Mouse (Mus musculus) liver, embryonic 14.5 days (tissue): Measurements from ENCODE around the gene Taar2. TPM values are rescaled to one million over a fixed set of nuclear protein-coding genes. Genes with fewer than 3 reads are reported as not detected.

Source experiments
- ATAC-seq: fragments of 200-750 bp; cut with Nextera tagmentation; 2 replicates; pipeline ENCODE4 v1.8.0; 2017; ENCODE audit warnings: moderate number of reproducible peaks, mild to moderate bottlenecking, moderate library complexity; ENCODE audit not compliant: insufficient read depth
- DNase-seq, 3 experiments: peaks; one replicate each; pipeline ENCODE4 v3.0.0-alpha.2; 2012 to 2013; ENCODE audit warnings: low read depth in 3 of 3, low spot score in 3 of 3
- H3K27ac ChIP-seq: fragments of 300-500 bp; sonication (generic); 2 replicates; pipeline ENCODE4 v1.5.1; 2014; ENCODE audit warnings: moderate library complexity, mild to moderate bottlenecking, control low read depth, inconsistent platforms
- H3K27me3 ChIP-seq: fragments of 300-500 bp; sonication (generic); 2 replicates; pipeline ENCODE4 v1.6.1; 2014; ENCODE audit warnings: mild to moderate bottlenecking, low read length, moderate library complexity; ENCODE audit not compliant: control insufficient read depth, insufficient read depth
- H3K36me3 ChIP-seq: fragments of 300-500 bp; sonication (generic); replicated peaks from 2 replicates; pipeline ENCODE4 v1.6.1; 2014; ENCODE audit warnings: low read depth; ENCODE audit not compliant: control insufficient read depth, insufficient read depth
- H3K4me1 ChIP-seq, 2 experiments: fragments of 200-500 bp in 1 of 2; fragments of 300-500 bp in 1 of 2; sonication (generic) in 1 of 2; replicated peaks; 2 replicates each; pipeline ENCODE4 v1.6.1; 2012 to 2014; ENCODE audit warnings: antibody characterized with exemption in 1 of 2, inconsistent platforms in 1 of 2, low read length in 1 of 2; ENCODE audit not compliant: control insufficient read depth in 2 of 2, insufficient read depth in 2 of 2
- H3K4me2 ChIP-seq: fragments of 300-500 bp; sonication (generic); 2 replicates; pipeline ENCODE4 v1.6.1; 2014; ENCODE audit warnings: low read depth, mild to moderate bottlenecking, control low read depth, moderate library complexity
- H3K4me3 ChIP-seq, 2 experiments: fragments of 200-500 bp in 1 of 2; fragments of 300-500 bp in 1 of 2; sonication (generic) in 1 of 2; 2 replicates each; pipeline ENCODE4 v1.5.1; 2012 to 2014; ENCODE audit warnings: low read depth in 2 of 2, low read length in 2 of 2, mild to moderate bottlenecking in 2 of 2, control low read depth in 1 of 2, inconsistent platforms in 1 of 2, moderate library complexity in 1 of 2; ENCODE audit not compliant: insufficient read depth in 1 of 2
- H3K9ac ChIP-seq: fragments of 300-500 bp; sonication (generic); replicated peaks from 2 replicates; pipeline ENCODE4 v1.6.1; 2014; ENCODE audit warnings: mild to moderate bottlenecking, control low read depth, moderate library complexity
- H3K9me3 ChIP-seq: fragments of 300-500 bp; sonication (generic); 2 replicates; pipeline ENCODE4 v1.6.1; 2016; ENCODE audit warnings: low read length, mixed read lengths; ENCODE audit not compliant: control insufficient read depth
- CTCF ChIP-seq: IDR thresholded peaks from 2 replicates; pipeline ENCODE4 v1.5.1; 2016; ENCODE audit warnings: antibody characterized with exemption, low read depth, control low read depth
- EP300 ChIP-seq: IDR thresholded peaks from 2 replicates; pipeline ENCODE4 v1.6.1; 2016; ENCODE audit warnings: antibody characterized with exemption, low read depth
- WGBS: fragments of 180-500 bp; shearing (Covaris S2); extraction: QIAGEN DNeasy Blood & Tissue Kit; methylation state at CpG from one replicate; pipeline ENCODE4 v1.1.7; 2014; ENCODE audit not compliant: insufficient replicate concordance; 5-methylcytosine and 5-hydroxymethylcytosine counted together
- polyA plus RNA-seq, 2 experiments: library from polyadenylated mRNA; depleted of rRNA in 1 of 2; stranded (reverse) in 1 of 2; unstranded in 1 of 2; fragments of >200 nt; fragmentation: Nextera tagmentation in 1 of 2; extraction: Ambion mirVana in 1 of 2; gene quantifications; 2 replicates each; pipeline versions ENCODE4 v1.2.1 to v1.2.3; 2012 to 2014

Taar2 gene
- polyA plus RNA-seq, 2 experiments: not detected

- ATAC-seq (no peak), DNase-seq (no peak)
- TF ChIP-seq EP300 (no peak), CTCF (no peak)
- no peaks in the 10 kb centered on the region for H3K4me1 ChIP-seq
- WGBS: 61% methylated on average over 1 of the region's 1 CpGs
- H3K4me3 ChIP-seq: no peak overlapping the region
- no peaks in the 10 kb centered on the region for H3K27me3 ChIP-seq
- no peak overlapping the region for H3K27ac ChIP-seq
- H3K36me3 ChIP-seq: no peaks in the 10 kb centered on the region
- H3K9me3 ChIP-seq: no peaks in the 10 kb centered on the region
- no peak overlapping the region for H3K9ac ChIP-seq
- no peak overlapping the region for H3K4me2 ChIP-seq
Observed at GRCm38 (mm10) chr10:23905661-23906060, 32.7 kb upstream of the Taar2 start.

- Histone ChIP-seq H3K9ac (no peak within 1 kb of the TSS), H3K4me3 (no peak within 1 kb of the TSS), H3K36me3 (no peaks in the 10 kb centered on the region), H3K9me3 (no peaks in the 10 kb centered on the region), H3K27me3 (no peaks in the 10 kb centered on the region), H3K4me1 (no peaks in the 10 kb centered on the region), H3K4me2 (no peak within 1 kb of the TSS), H3K27ac (no peak within 1 kb of the TSS)
- 63% methylated on average over 4 of the region's 4 CpGs for WGBS
- TF ChIP-seq EP300: no peak
- no peak for TF ChIP-seq CTCF
- DNase-seq: no peak
- no peak for ATAC-seq
Observed at GRCm38 (mm10) chr10:23920056-23920455, 18.3 kb upstream of the Taar2 start, which contains the start of gene Taar1. Gene Taar1 (plus strand): TSS chr10:23920356.

- Histone ChIP-seq H3K4me2 (no peak overlapping the region), H3K9me3 (no peaks in the 10 kb centered on the region), H3K36me3 (no peaks in the 10 kb centered on the region), H3K4me3 (no peak overlapping the region), H3K4me1 (peaks cover 0 to 4% of the 10 kb centered on the region in 2 experiments; a peak in 1 of 4 replicates), H3K27ac (no peak overlapping the region), H3K27me3 (no peaks in the 10 kb centered on the region), H3K9ac (no peak overlapping the region)
- TF ChIP-seq EP300 (no peak), CTCF (no peak)
- peak; percentile 50; the same call in 1 of the 2 replicates for ATAC-seq
- peak; percentile 3 to 15 (median 9) for DNase-seq
- WGBS: 44% methylated on average over 3 of the region's 3 CpGs
Observed at GRCm38 (mm10) chr10:23922468-23922867, 15.9 kb upstream of the Taar2 start.

GRCm38 (mm10) chr10:23923941-23924340 is 14.4 kb upstream of the Taar2 start:
- Histone ChIP-seq H3K36me3 (no peaks in the 10 kb centered on the region), H3K9me3 (no peaks in the 10 kb centered on the region), H3K4me3 (no peak overlapping the region), H3K27ac (no peak overlapping the region), H3K27me3 (no peaks in the 10 kb centered on the region), H3K4me1 (peaks cover 0 to 4% of the 10 kb centered on the region in 2 experiments; a peak in 1 of 4 replicates), H3K4me2 (no peak overlapping the region), H3K9ac (no peak overlapping the region)
- no peak for TF ChIP-seq CTCF
- TF ChIP-seq EP300: no peak
- no peak for ATAC-seq
- no peak for DNase-seq
- 56% methylated on average over 2 of the region's 2 CpGs for WGBS

GRCm38 (mm10) chr10:23937613-23938012 is 759 bp upstream of the Taar2 start:
- WGBS: 38% methylated on average over 4 of the region's 4 CpGs
- no peak overlapping the region for H3K27ac ChIP-seq
- H3K4me2 ChIP-seq: no peak overlapping the region
- DNase-seq (no peak), ATAC-seq (no peak)
- H3K9ac ChIP-seq: no peak overlapping the region
- H3K27me3 ChIP-seq: no peaks in the 10 kb centered on the region
- no peaks in the 10 kb centered on the region for H3K4me1 ChIP-seq
- no peak for TF ChIP-seq EP300
- no peak for TF ChIP-seq CTCF
- no peaks in the 10 kb centered on the region for H3K36me3 ChIP-seq
- no peaks in the 10 kb centered on the region for H3K9me3 ChIP-seq
- H3K4me3 ChIP-seq: no peak overlapping the region
